Mouse (Mus musculus): ENCODE data around the gene Pkdcc. TPM values are rescaled to one million over a fixed set of nuclear protein-coding genes. Genes with fewer than 3 reads are reported as not detected.

Pkdcc gene
- total RNA-seq (2015; ENCODE audit: low replicate concordance) (1.5 TPM in 1 of 2 replicates, not detected in the other), total RNA-seq (2017; ENCODE audit: low replicate concordance) (not detected in 2 replicates)

GRCm38 (mm10) chr17:83214674-83215528 is at the start of gene Pkdcc:
Pkdcc (plus strand) TSS chr17:83215292.
- no peak for ATAC-seq (replicated peaks; ENCODE audit: low FRiP score, poor library complexity, severe bottlenecking)

- no peak for ATAC-seq (replicated peaks; ENCODE audit: low FRiP score, poor library complexity, severe bottlenecking)
Measured at GRCm38 (mm10) chr17:83166195-83166594, 48.9 kb upstream of the Pkdcc start.

DNA sequence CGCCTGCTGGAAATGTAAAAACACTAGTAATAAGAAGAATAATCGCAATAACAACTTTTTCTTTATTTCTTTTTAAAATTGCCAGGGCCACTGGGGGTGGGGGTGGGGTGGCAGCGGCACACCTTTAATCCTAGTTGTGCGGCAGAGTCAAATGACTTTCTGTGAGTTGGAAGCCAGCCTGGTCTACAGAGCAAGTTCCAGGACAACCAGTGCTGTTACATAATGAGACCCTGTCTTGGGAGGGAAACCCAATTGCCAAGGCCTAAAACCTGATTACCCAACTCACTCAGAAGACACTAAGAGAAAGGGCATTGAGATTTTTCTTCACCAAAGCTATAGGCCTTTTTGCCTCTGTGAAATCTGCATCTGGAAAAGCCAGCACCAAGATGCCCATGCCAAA is 38.9 kb upstream of the Pkdcc start:
- no peak for ATAC-seq (replicated peaks; ENCODE audit: low FRiP score, poor library complexity, severe bottlenecking)

DNA sequence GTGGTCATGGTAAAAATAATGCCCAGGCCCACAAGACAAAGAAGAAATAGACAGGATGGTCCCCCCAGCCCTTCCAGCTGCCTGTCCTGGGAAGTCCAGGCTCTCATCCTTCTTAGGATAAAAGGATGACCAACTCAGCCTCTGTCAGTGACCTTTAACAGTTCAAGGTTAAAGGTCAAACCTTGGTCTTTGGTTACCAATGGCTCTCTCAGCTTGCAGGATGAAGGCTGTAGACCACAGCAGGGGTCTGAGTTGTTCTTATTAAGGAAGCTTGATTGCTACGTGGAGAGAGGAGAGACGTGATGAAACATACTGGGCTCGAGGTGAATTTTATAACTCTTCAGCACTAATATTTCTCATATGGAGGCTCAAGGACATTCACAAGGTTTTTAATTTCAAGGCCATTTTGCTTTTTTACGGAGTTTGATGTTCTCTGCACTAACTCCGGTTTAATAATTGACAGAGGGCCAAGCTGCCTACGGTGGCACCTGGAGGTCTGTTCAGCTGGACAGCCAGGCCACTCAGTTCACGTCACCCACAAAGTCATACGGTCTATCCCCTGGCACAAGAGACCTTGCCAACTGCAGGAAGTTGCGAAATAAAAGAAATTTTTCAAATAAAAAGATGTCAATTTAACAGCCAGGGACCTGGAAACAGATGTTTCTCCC is 36.5 kb upstream of the Pkdcc start:
- ATAC-seq (replicated peaks; ENCODE audit: low FRiP score, poor library complexity, severe bottlenecking), result no peak

DNA sequence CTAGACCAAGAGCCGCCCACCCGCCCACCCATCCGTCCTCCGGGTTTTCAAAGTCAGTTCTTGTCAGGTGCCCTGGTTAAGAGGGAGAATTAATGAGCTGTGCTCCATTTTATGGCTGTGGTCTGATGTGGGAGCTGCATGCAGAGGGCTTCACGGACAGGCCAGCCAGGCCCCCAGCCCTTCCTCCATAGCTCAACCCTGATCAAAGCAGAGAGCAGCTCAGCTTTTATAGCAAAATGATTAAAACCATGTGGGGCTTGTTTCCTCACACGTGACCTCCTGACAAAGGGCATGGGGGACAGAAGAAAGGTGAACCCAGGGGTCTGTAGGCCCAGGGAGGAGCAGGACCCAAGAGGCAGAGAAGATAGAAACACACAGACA is 36.0 kb upstream of the Pkdcc start:
- no peak for ATAC-seq (replicated peaks; ENCODE audit: low FRiP score, poor library complexity, severe bottlenecking)

- ATAC-seq (replicated peaks; ENCODE audit: low FRiP score, poor library complexity, severe bottlenecking), result no peak
Measured at GRCm38 (mm10) chr17:83179569-83179968, 35.5 kb upstream of the Pkdcc start.

- no peak for ATAC-seq (replicated peaks; ENCODE audit: low FRiP score, poor library complexity, severe bottlenecking)
Measured at GRCm38 (mm10) chr17:83181086-83181485, 34.0 kb upstream of the Pkdcc start.

DNA sequence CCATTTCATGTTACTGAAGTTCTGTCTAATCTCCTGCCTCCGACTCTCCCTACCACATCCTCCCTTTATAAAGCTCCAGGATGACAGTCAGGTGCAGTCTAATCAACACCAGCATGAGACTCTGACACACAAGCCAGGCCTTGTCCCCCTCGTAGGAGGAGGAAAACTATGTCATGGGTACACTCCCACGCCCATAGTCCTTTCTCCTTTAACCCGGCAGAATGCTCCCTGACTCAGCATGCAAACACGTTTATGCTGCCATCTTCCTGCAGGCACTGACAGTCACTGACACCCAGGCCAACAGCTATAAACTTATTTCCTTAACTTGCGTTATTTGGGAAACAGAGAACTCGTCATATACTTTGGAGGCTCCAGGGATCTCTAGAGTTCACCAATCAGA is 33.5 kb upstream of the Pkdcc start:
- ATAC-seq (replicated peaks; ENCODE audit: low FRiP score, poor library complexity, severe bottlenecking), result no peak

DNA sequence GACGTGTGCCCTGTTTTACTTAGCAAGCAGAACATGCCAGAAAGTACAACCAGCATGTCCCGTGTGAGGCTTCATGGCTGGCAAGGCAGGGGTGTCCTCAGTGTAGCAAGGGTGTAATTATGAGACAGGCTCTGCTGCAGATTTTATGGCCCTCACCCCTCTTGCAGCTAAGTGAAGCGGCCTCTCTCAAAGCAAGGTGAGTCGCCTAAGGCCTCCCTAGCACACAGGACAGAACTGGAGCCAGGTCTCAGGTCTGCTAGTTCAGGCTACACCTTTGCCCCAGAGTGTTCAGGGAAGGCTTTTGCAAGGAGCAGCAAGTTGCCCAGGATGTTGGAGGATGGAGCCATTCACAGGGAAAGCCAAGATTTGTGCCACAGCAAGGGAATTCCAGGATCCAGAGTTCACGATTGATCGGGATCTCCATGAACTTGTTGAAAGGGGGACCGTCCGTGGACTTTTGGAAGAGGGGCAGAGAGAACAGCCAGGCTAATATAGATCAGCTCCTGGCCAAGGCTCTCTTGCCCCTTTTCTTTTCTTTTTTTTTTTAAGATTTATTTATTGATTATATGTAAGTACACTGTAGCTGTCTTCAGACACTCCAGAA is 32.9 kb upstream of the Pkdcc start:
- no peak for ATAC-seq (replicated peaks; ENCODE audit: low FRiP score, poor library complexity, severe bottlenecking)

DNA sequence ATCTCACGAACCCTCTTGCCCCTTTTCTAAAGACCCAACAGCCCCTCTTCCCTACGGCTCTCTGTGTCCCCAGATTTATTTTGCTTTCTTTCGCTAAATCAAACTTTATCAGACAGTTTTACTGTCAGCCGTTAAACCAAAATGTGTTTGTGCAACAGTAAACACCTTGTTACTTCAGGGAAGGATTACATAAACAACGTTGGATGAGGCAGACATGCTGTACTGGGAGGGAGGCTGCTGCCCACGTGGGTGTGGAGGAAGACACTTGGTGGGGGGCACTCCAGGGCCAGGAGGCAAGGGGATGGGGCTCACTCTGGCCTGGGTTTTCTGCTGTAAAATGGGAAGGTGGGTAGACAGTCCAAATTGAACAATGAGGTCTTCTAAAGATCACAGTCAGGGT is 32.3 kb upstream of the Pkdcc start:
- ATAC-seq (replicated peaks; ENCODE audit: low FRiP score, poor library complexity, severe bottlenecking), result no peak

GRCm38 (mm10) chr17:83187751-83188565 is 27.1 kb upstream of the Pkdcc start:
- ATAC-seq (replicated peaks; ENCODE audit: low FRiP score, poor library complexity, severe bottlenecking), result no peak

DNA sequence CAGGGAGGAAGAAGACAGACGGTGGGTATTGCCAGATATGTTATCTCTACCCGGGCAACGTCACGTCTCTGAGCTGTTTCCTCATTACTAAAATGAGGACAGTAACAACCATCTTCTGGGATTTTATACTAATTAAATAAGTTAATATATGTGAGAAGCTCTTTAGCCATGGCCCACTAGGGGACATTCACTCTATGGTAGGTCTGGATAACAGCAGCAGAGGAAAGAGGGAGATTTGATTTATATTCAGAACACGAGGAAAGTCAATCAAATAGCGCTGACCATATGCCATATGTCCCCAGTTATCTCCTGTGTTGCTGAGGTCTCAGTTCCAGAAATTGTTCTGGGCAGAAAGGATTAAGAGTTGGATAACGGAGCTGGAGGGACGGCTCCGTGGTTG is 24.3 kb upstream of the Pkdcc start:
- ATAC-seq (replicated peaks; ENCODE audit: low FRiP score, poor library complexity, severe bottlenecking), result no peak

DNA sequence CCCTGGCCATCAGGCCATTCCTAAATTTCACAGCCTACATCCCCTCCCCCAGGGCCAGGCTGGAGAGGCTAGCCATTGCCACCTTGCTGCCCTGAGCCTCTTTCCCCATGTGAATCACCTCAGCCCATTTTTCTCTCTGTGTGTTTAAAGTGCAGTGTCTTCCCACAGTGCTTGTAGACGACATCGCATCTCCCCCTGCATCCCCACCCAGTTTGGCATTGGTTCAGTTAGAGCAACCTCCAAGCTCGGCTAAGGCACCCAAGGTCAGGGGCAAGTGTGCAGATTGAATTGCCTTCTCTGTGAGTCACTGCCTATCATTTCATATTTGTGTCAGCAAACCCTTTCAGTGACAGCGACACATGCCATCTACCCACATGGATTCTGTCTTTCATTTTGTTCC is 20.6 kb upstream of the Pkdcc start:
- ATAC-seq (replicated peaks; ENCODE audit: low FRiP score, poor library complexity, severe bottlenecking), result no peak

- no peak for ATAC-seq (replicated peaks; ENCODE audit: low FRiP score, poor library complexity, severe bottlenecking)
Measured at GRCm38 (mm10) chr17:83197361-83197923, 17.6 kb upstream of the Pkdcc start.

DNA sequence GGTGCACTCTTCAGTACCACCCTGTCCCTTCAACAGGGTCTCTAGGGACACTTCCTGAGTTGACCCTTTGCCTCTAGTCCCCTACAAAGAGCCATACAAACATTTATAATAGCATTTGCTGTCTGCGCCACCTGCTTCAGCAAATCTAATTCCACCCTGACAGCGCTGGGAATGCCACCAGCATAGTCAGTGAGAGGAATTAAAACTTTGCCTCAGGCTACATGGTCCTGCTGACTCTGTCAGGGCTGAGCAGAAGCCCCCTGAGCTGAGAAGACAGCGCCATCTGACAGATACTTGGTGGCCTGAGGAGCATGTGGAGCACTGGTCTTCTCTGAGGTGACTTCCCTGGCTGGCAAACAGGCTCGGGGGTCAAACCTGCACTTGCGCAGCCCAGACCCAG is 14.6 kb upstream of the Pkdcc start:
- no peak for ATAC-seq (replicated peaks; ENCODE audit: low FRiP score, poor library complexity, severe bottlenecking)

DNA sequence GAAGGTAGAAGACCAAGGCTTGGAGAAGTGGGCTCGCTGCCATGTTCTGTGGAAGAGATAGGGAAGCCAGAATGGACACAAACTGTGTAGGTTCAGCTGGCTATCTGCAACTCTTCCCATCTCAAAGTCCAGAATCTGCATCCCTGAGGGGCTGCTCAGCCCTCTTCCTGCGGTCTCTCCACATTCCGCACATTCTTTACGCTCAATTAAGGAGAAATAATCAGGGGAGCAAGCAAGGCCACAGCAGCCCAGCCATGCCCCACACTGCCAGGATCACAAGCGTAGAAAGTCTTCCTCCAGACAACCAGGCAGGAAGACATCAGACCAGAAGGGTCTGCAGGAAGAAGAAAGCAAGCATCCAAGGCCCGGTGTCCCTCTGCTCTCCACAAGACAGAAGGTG is 13.8 kb upstream of the Pkdcc start:
- no peak for ATAC-seq (replicated peaks; ENCODE audit: low FRiP score, poor library complexity, severe bottlenecking)

GRCm38 (mm10) chr17:83203692-83204383 is 11.3 kb upstream of the Pkdcc start:
- no peak for ATAC-seq (replicated peaks; ENCODE audit: low FRiP score, poor library complexity, severe bottlenecking)

DNA sequence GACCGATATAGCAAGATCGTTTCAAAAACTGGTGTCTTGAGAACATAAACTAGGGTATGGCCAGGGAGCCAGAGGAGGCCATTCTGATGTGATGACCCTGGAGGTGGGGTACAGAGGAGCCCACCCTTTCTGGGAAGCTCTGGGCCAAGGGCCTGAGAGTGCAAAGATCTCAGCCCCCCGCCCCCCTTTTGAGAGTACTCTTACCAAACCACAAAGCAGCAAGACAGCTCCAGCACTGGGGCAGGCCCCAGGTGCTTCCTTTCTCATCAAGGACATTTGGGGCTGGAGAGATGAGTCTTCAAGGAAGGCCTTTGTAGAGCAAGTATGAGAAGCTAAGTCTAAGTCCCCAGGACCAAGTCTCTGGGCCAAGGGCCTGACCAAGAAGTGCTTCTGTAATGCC is 7.8 kb upstream of the Pkdcc start:
- ATAC-seq (replicated peaks; ENCODE audit: low FRiP score, poor library complexity, severe bottlenecking), result no peak

GRCm38 (mm10) chr17:83208455-83208854 is 6.6 kb upstream of the Pkdcc start:
- no peak for ATAC-seq (replicated peaks; ENCODE audit: low FRiP score, poor library complexity, severe bottlenecking)

Measured in erythroblast, adult 5-6 weeks (primary cell).